Mouse (Mus musculus) MEL (cell line): Measurements from ENCODE around the gene Helz. TPM values are rescaled to one million over a fixed set of nuclear protein-coding genes. Genes with fewer than 3 reads are reported as not detected.
"Not testable (repeated sequence)": the region's sequence is repeated elsewhere in the genome, so short reads cannot be mapped to it uniquely, and the experiment has no call there.

Experiments used
- DNase-seq: peaks from one replicate; pipeline ENCODE4 v3.0.0; 2011; ENCODE audit warnings: low read depth, low spot score
- H3K27ac ChIP-seq: 2 replicates; pipeline ENCODE4 v1.5.1; 2012; ENCODE audit warnings: low read depth, mild to moderate bottlenecking, control low read depth, low read length, moderate library complexity; ENCODE audit not compliant: control insufficient read depth
- H3K27me3 ChIP-seq, 2 experiments: fragments of 150-350 bp in 1 of 2; sonication (generic) in 1 of 2; 2 replicates each; pipeline ENCODE4 v1.6.1; 2012; ENCODE audit warnings: low read length in 2 of 2, mild to moderate bottlenecking in 2 of 2, improper control_type of control experiment in 1 of 2, moderate library complexity in 1 of 2; ENCODE audit not compliant: insufficient read depth in 2 of 2, control insufficient read depth in 1 of 2
- H3K36me3 ChIP-seq, 2 experiments: 2 replicates each; pipeline ENCODE4 v1.6.1; 2012 to 2014; ENCODE audit warnings: low read length in 2 of 2, improper control_type of control experiment in 1 of 2, inconsistent platforms in 1 of 2, mild to moderate bottlenecking in 1 of 2; ENCODE audit not compliant: insufficient read depth in 2 of 2, control insufficient read depth in 1 of 2
- H3K4me1 ChIP-seq, 2 experiments: fragments of 150-350 bp in 1 of 2; sonication (generic) in 1 of 2; 2 replicates each; pipeline ENCODE4 v1.6.1; 2012; ENCODE audit warnings: low read length in 2 of 2, improper control_type of control experiment in 1 of 2, mild to moderate bottlenecking in 1 of 2; ENCODE audit not compliant: insufficient read depth in 2 of 2, control insufficient read depth in 1 of 2
- H3K4me3 ChIP-seq, 2 experiments: fragments of 150-350 bp in 1 of 2; sonication (generic) in 1 of 2; 2 replicates each; pipeline ENCODE4 v1.5.1; 2012; ENCODE audit warnings: low read depth in 2 of 2, low read length in 2 of 2, mild to moderate bottlenecking in 2 of 2, moderate library complexity in 2 of 2, control low read depth in 1 of 2, improper control_type of control experiment in 1 of 2; ENCODE audit not compliant: control insufficient read depth in 1 of 2, insufficient read depth in 1 of 2
- H3K79me2 ChIP-seq: 2 replicates; pipeline ENCODE4 v1.6.1; 2012; ENCODE audit warnings: mild to moderate bottlenecking, low read length, moderate library complexity; ENCODE audit not compliant: control insufficient read depth, poor library complexity, insufficient read depth
- H3K9ac ChIP-seq: 2 replicates; pipeline ENCODE4 v1.6.1; 2012; ENCODE audit warnings: low read depth, mild to moderate bottlenecking, control low read depth, low read length, moderate library complexity; ENCODE audit not compliant: control insufficient read depth, poor library complexity, severe bottlenecking
- H3K9me3 ChIP-seq: fragments of 150-350 bp; sonication (generic); replicated peaks from 2 replicates; pipeline ENCODE4 v1.6.1; 2012; ENCODE audit warnings: mild to moderate bottlenecking, low read length, improper control_type of control experiment, moderate library complexity; ENCODE audit not compliant: insufficient read depth
- BHLHE40 ChIP-seq: IDR thresholded peaks from 2 replicates; pipeline ENCODE4 v1.6.1; 2012; ENCODE audit warnings: low read depth, mild to moderate bottlenecking, inconsistent platforms, low read length, improper control_type of control experiment, borderline replicate concordance
- CTCF ChIP-seq, 3 experiments: IDR thresholded peaks in 2 of 3; conservative IDR thresholded peaks in 1 of 3; 2 replicates each; pipeline ENCODE4 v1.5.1; 2011 to 2012; ENCODE audit warnings: low read length in 3 of 3, low read depth in 2 of 3, mild to moderate bottlenecking in 2 of 3, improper control_type of control experiment in 1 of 3, inconsistent platforms in 1 of 3, mixed read lengths in 1 of 3, moderate library complexity in 1 of 3; ENCODE audit not compliant: control insufficient read depth in 1 of 3, insufficient read depth in 1 of 3, poor library complexity in 1 of 3, severe bottlenecking in 1 of 3
- ELF1 ChIP-seq: IDR thresholded peaks from 2 replicates; pipeline ENCODE4 v1.6.1; 2014; ENCODE audit warnings: low read depth, mild to moderate bottlenecking, inconsistent platforms, low read length, improper control_type of control experiment, moderate library complexity
- EP300 ChIP-seq, 2 experiments: IDR thresholded peaks; 2 replicates each; pipeline ENCODE4 v1.6.1; 2011; ENCODE audit warnings: improper control_type of control experiment in 2 of 2, low read length in 2 of 2, low read depth in 1 of 2, mild to moderate bottlenecking in 1 of 2
- ETS1 ChIP-seq: IDR thresholded peaks from 2 replicates; pipeline ENCODE4 v1.6.1; 2012; ENCODE audit warnings: low read depth, mild to moderate bottlenecking, inconsistent platforms, low read length, improper control_type of control experiment, moderate library complexity
- GATA1 ChIP-seq: IDR thresholded peaks from 2 replicates; pipeline ENCODE4 v1.6.1; 2011; ENCODE audit warnings: low read depth, low read length, improper control_type of control experiment
- JUND ChIP-seq: IDR thresholded peaks from 2 replicates; pipeline ENCODE4 v1.6.1; 2011; ENCODE audit warnings: low read depth, mild to moderate bottlenecking, improper control_type of control experiment, low read length
- MAX ChIP-seq: IDR thresholded peaks from 2 replicates; pipeline ENCODE4 v1.6.1; 2011; ENCODE audit warnings: low read length, improper control_type of control experiment
- MAZ ChIP-seq: IDR thresholded peaks from 2 replicates; pipeline ENCODE4 v1.6.1; 2012; ENCODE audit warnings: low read depth, mild to moderate bottlenecking, inconsistent platforms, low read length, improper control_type of control experiment
- MXI1 ChIP-seq: IDR thresholded peaks from 2 replicates; pipeline ENCODE4 v1.6.1; 2011; ENCODE audit warnings: mild to moderate bottlenecking, low read depth, low read length, improper control_type of control experiment
- MYC ChIP-seq: IDR thresholded peaks from 2 replicates; pipeline ENCODE4 v1.6.1; 2011; ENCODE audit warnings: low read depth, mild to moderate bottlenecking, low read length, improper control_type of control experiment, moderate library complexity
- RAD21 ChIP-seq: IDR thresholded peaks from 2 replicates; pipeline ENCODE4 v1.6.1; 2011; ENCODE audit warnings: mild to moderate bottlenecking, low read depth, low read length, improper control_type of control experiment
- RCOR1 ChIP-seq: IDR thresholded peaks from 2 replicates; pipeline ENCODE4 v1.6.1; 2012; ENCODE audit warnings: low read depth, mild to moderate bottlenecking, inconsistent platforms, low read length, improper control_type of control experiment
- SIN3A ChIP-seq: IDR thresholded peaks from 2 replicates; pipeline ENCODE4 v1.6.1; 2012; ENCODE audit warnings: low read length, improper control_type of control experiment, inconsistent platforms
- SMC3 ChIP-seq: IDR thresholded peaks from 2 replicates; pipeline ENCODE4 v1.6.1; 2011; ENCODE audit warnings: low read depth, low read length, improper control_type of control experiment
- TCF12 ChIP-seq: IDR thresholded peaks from 2 replicates; pipeline ENCODE4 v1.6.1; 2014; ENCODE audit warnings: low read depth, mild to moderate bottlenecking, inconsistent platforms, low read length, improper control_type of control experiment, moderate library complexity
- USF1 ChIP-seq: IDR thresholded peaks from 2 replicates; pipeline ENCODE4 v1.6.1; 2014; ENCODE audit warnings: low read depth, mild to moderate bottlenecking, inconsistent platforms, low read length, improper control_type of control experiment, moderate library complexity
- USF2 ChIP-seq, 2 experiments: IDR thresholded peaks; 2 replicates each; pipeline ENCODE4 v1.6.1; 2011 to 2012; ENCODE audit warnings: improper control_type of control experiment in 2 of 2, low read length in 2 of 2, borderline replicate concordance in 1 of 2, inconsistent platforms in 1 of 2, low read depth in 1 of 2, mild to moderate bottlenecking in 1 of 2; ENCODE audit not compliant: insufficient read depth in 1 of 2
- ZC3H11A ChIP-seq: IDR thresholded peaks from 2 replicates; pipeline ENCODE4 v1.6.1; 2012; ENCODE audit warnings: low read depth, mild to moderate bottlenecking, inconsistent platforms, low read length, improper control_type of control experiment
- ZNF384 ChIP-seq: IDR thresholded peaks from 2 replicates; pipeline ENCODE4 v1.6.1; 2012; ENCODE audit warnings: low read depth, mild to moderate bottlenecking, inconsistent platforms, low read length, improper control_type of control experiment
- polyA plus RNA-seq, 2 experiments: library from polyadenylated mRNA; stranded (reverse) in 1 of 2; unstranded in 1 of 2; fragments of >175 nt in 1 of 2; fragments of >200 nt in 1 of 2; gene quantifications; 2 replicates each; pipeline versions ENCODE4 v1.2.1 to v1.2.4; 2012; ENCODE audit warnings: low replicate concordance in 2 of 2, low read depth in 1 of 2; ENCODE audit not compliant: insufficient read length in 2 of 2, insufficient read depth in 1 of 2, missing spikeins in 1 of 2
- total RNA-seq: library from RNA; depleted of rRNA; stranded (reverse); fragments of 300-350 nt; gene quantifications from 2 replicates; pipeline ENCODE4 v1.2.3, GENCODE M21; 2012

The Helz gene
- total and polyA plus RNA-seq, 3 experiments = 15.1 to 41.0 (median 39.9) TPM

- no peak for TF ChIP-seq TCF12
Observed at GRCm38 (mm10) chr11:107510362-107511269, 37.1 kb upstream of the Helz start (continued).

DNA sequence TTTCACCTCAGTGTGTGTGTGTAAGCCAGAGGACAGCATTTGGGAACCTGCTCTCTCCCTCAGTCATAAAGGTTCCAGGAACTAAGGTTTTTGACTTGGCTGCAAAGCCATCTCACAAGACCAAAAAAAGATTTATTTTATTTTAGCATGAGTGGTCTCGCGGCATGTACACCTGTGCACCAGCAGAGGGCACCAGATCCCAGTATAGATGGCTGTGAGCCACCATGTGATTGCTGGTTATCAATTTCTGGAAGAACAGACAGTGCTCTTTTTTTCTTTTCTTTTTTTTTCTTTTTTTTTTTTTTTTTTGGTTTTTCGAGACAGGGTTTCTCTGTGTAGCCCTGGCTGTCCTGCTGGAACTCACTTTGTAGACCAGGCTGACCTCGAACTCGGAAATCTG is 35.8 kb upstream of the Helz start:
- H3K9ac ChIP-seq, H3K36me3 ChIP-seq, H3K27me3 ChIP-seq, H3K9me3 ChIP-seq, H3K4me1 ChIP-seq, H3K4me3 ChIP-seq, H3K27ac ChIP-seq, H3K79me2 ChIP-seq: not testable (repeated sequence)
- TF ChIP-seq CTCF (IDR thresholded peaks at IDR 0.05 in 2 of 3, conservative IDR thresholded peaks at IDR 0.05 in 1 of 3; ENCODE audit: control insufficient read depth in 1 of 3, insufficient read depth in 1 of 3, low read depth in 2 of 3, low read length in 3 of 3, poor library complexity in 1 of 3, severe bottlenecking in 1 of 3) (peak; percentile 75 to 94 (median 91)), JUND (0 out of 2 replicates have a peak, but pooled peaks have one; percentile 43), RAD21 (peak; percentile 88), ETS1 (0 out of 2 replicates have a peak, but pooled peaks have one; percentile 31), MYC (peak; percentile 97), USF2 (IDR thresholded peaks at IDR 0.05; ENCODE audit: borderline replicate concordance in 1 of 2, insufficient read depth in 1 of 2, low read depth in 1 of 2, low read length in 2 of 2) (0 out of 4 replicates have a peak, but pooled peaks of 1 of the 2 experiments have one; percentile 23), ZNF384 (peak; percentile 91), GATA1 (peak; percentile 51; the same call in 1 of the 2 replicates), TCF12 (0 out of 2 replicates have a peak, but pooled peaks have one; percentile 20), USF1 (peak; percentile 79), ZC3H11A (peak; percentile 84), SIN3A (peak; percentile 74), EP300 (IDR thresholded peaks at IDR 0.05; ENCODE audit: low read depth in 1 of 2, low read length in 2 of 2) (0 out of 4 replicates have a peak, but pooled peaks have one; percentile 6 to 22), MAX (peak; percentile 85), BHLHE40 (peak; percentile 62; the same call in 1 of the 2 replicates), RCOR1 (peak; percentile 71), MXI1 (peak; percentile 76), ELF1 (0 out of 2 replicates have a peak, but pooled peaks have one; percentile 23), SMC3 (peak; percentile 89), MAZ (peak; percentile 46; the same call in 1 of the 2 replicates)
- DNase-seq = peak; percentile 92
